Mouse (Mus musculus) CH12.LX (cell line): ENCODE measurements around the gene 3110009E18Rik. TPM values are rescaled to one million over a fixed set of nuclear protein-coding genes. Genes with fewer than 3 reads are reported as not detected.

Source experiments
- DNase-seq: peaks from one replicate; pipeline ENCODE4 v3.0.0-alpha.2; 2013; ENCODE audit errors: extremely low read depth
- H3K27ac ChIP-seq: 2 replicates; pipeline ENCODE4 v1.5.1; 2012; ENCODE audit warnings: low read depth, mild to moderate bottlenecking, control low read depth, moderate library complexity; ENCODE audit not compliant: insufficient read depth
- H3K27me3 ChIP-seq: replicated peaks from 2 replicates; pipeline ENCODE3; 2012; ENCODE audit warnings: inconsistent platforms
- H3K36me3 ChIP-seq, 2 experiments: replicated peaks in 1 of 2; 2 replicates each; pipeline versions ENCODE3 to v1.6.1; 2012; ENCODE audit warnings: inconsistent platforms in 1 of 2, low read length in 1 of 2, mild to moderate bottlenecking in 1 of 2, mixed read lengths in 1 of 2, moderate library complexity in 1 of 2; ENCODE audit not compliant: control insufficient read depth in 1 of 2, insufficient read depth in 1 of 2
- H3K4me1 ChIP-seq, 2 experiments: 2 replicates each; pipeline ENCODE4 v1.6.1; 2012; ENCODE audit warnings: inconsistent platforms in 1 of 2, moderate library complexity in 1 of 2; ENCODE audit not compliant: insufficient read depth in 2 of 2, control insufficient read depth in 1 of 2
- H3K4me2 ChIP-seq: 2 replicates; pipeline ENCODE4 v1.6.1; 2012; ENCODE audit warnings: low read depth, mild to moderate bottlenecking, control low read depth; ENCODE audit not compliant: poor library complexity, insufficient read depth, severe bottlenecking
- H3K4me3 ChIP-seq, 3 experiments: fragments of 150-350 bp in 1 of 3; sonication (generic) in 1 of 3; replicated peaks in 1 of 3; 2 replicates each; pipeline versions ENCODE3 to v1.5.1; 2011 to 2012; ENCODE audit warnings: low read depth in 2 of 3, low read length in 2 of 3, mild to moderate bottlenecking in 2 of 3, moderate library complexity in 2 of 3, control low read depth in 1 of 3, improper control_type of control experiment in 1 of 3, inconsistent platforms in 1 of 3, mixed read lengths in 1 of 3; ENCODE audit not compliant: poor library complexity in 1 of 3
- H3K79me2 ChIP-seq: replicated peaks from 2 replicates; pipeline ENCODE4 v1.6.1; 2012; ENCODE audit warnings: mild to moderate bottlenecking, moderate library complexity; ENCODE audit not compliant: control insufficient read depth, poor library complexity, insufficient read depth, severe bottlenecking; ENCODE audit errors: extremely low read depth
- H3K9ac ChIP-seq: 2 replicates; pipeline ENCODE4 v1.6.1; 2012; ENCODE audit warnings: low read depth, mild to moderate bottlenecking, control low read depth, moderate library complexity; ENCODE audit not compliant: insufficient read depth
- H3K9me3 ChIP-seq: replicated peaks from 2 replicates; pipeline ENCODE3; 2012; ENCODE audit warnings: low read length, inconsistent platforms, mixed read lengths
- BHLHE40 ChIP-seq: IDR thresholded peaks from 2 replicates; pipeline ENCODE4 v1.6.1; 2011; ENCODE audit warnings: mild to moderate bottlenecking, low read depth, low read length, improper control_type of control experiment
- E2F4 ChIP-seq: IDR thresholded peaks from 2 replicates; pipeline ENCODE4 v1.6.1; 2011; ENCODE audit warnings: low read depth, low read length, improper control_type of control experiment; ENCODE audit not compliant: insufficient replicate concordance
- EP300 ChIP-seq: IDR thresholded peaks from 2 replicates; pipeline ENCODE4 v1.6.1; 2011; ENCODE audit warnings: low read length, improper control_type of control experiment
- ETS1 ChIP-seq: conservative IDR thresholded peaks from 2 replicates; pipeline ENCODE4 v1.6.1; 2012; ENCODE audit warnings: low read depth, mild to moderate bottlenecking, inconsistent platforms, low read length, improper control_type of control experiment, moderate library complexity
- GABPA ChIP-seq: IDR thresholded peaks from 2 replicates; pipeline ENCODE4 v1.6.1; 2012; ENCODE audit warnings: low read depth, low read length, improper control_type of control experiment, inconsistent platforms; ENCODE audit not compliant: insufficient replicate concordance
- IRF4 ChIP-seq: IDR thresholded peaks from 2 replicates; pipeline ENCODE4 v1.6.1; 2014; ENCODE audit warnings: low read depth, mild to moderate bottlenecking, inconsistent platforms, low read length, improper control_type of control experiment
- MEF2A ChIP-seq: IDR thresholded peaks from 2 replicates; pipeline ENCODE4 v1.6.1; 2014; ENCODE audit warnings: low read depth, mild to moderate bottlenecking, inconsistent platforms, low read length, improper control_type of control experiment, borderline replicate concordance
- MXI1 ChIP-seq: IDR thresholded peaks from 2 replicates; pipeline ENCODE4 v1.6.1; 2011; ENCODE audit warnings: mild to moderate bottlenecking, low read depth, low read length, improper control_type of control experiment
- MYC ChIP-seq: IDR thresholded peaks from 2 replicates; pipeline ENCODE4 v1.6.1; 2011; ENCODE audit warnings: low read depth, mild to moderate bottlenecking, improper control_type of control experiment, low read length
- NELFE ChIP-seq: IDR thresholded peaks from 2 replicates; pipeline ENCODE4 v1.6.1; 2011; ENCODE audit warnings: low read depth, low read length, improper control_type of control experiment
- POLR2A ChIP-seq: IDR thresholded peaks from 2 replicates; pipeline ENCODE4 v1.6.1; 2011; ENCODE audit warnings: low read depth, mild to moderate bottlenecking, improper control_type of control experiment, low read length
- RAD21 ChIP-seq: IDR thresholded peaks from 2 replicates; pipeline ENCODE4 v1.6.1; 2011; ENCODE audit warnings: low read depth, mild to moderate bottlenecking, low read length, improper control_type of control experiment, moderate library complexity
- TCF12 ChIP-seq: IDR thresholded peaks from 2 replicates; pipeline ENCODE4 v1.6.1; 2014; ENCODE audit warnings: low read depth, mild to moderate bottlenecking, inconsistent platforms, low read length, improper control_type of control experiment
- ZMIZ1 ChIP-seq: IDR thresholded peaks from 2 replicates; pipeline ENCODE4 v1.6.1; 2012; ENCODE audit warnings: low read depth, mild to moderate bottlenecking, inconsistent platforms, low read length, improper control_type of control experiment
- dilution Hi-C: fragments of 300-500 bp; cut with MboI; formaldehyde crosslinking; loops from 2 replicates; pipeline ENCODE4 v1.14.3; 2020; ENCODE audit warnings: low sequenced_read_pairs; ENCODE audit not compliant: extremely low pct_unique_long_range_greater_than_20kb, extremely low pct_ligation_motif_present
- in situ Hi-C: fragments of 300-500 bp; cut with MboI; formaldehyde crosslinking; loops from 3 replicates; pipeline ENCODE4 v1.14.3; 2019; ENCODE audit warnings: low sequenced_read_pairs, low pct_ligation_motif_present, low pct_unique_long_range_greater_than_20kb, mixed read lengths
- polyA plus RNA-seq: library from polyadenylated mRNA; unstranded; fragments of >175 nt; gene quantifications from 2 replicates; pipeline ENCODE4 v1.2.1, GENCODE M21; 2012; ENCODE audit warnings: low read depth; ENCODE audit not compliant: insufficient read length
- total RNA-seq, 2 experiments: library from RNA; depleted of rRNA; stranded (reverse); fragments of 300-350 nt in 1 of 2; fragments of >200 nt in 1 of 2; gene quantifications; 2 replicates each; pipeline ENCODE4 v1.2.3; 2012 to 2014

Gene 3110009E18Rik
- total and polyA plus RNA-seq, 3 experiments, result 2.7 to 5.9 (median 4.6) TPM

DNA sequence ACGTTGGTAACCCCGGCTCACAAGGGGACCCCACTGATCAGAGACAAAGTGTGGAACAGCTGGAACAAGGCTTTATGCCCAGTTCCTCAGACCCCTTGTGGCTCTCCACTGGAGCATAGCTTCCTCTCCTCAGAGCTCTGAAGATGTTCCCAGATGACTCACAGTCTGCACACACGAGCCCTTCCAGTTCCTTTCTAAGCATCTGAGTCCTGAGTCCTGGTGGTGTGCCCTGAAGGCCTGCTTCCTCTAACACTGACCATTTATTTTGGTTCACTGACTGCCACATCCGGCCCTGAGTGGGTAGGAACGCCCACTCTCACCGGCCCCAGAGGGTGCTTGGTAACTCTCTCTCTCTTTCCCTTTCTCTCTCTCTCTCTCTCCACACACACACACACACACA is 21.5 kb upstream of the 3110009E18Rik start:
- DNase-seq, result peak; percentile 82
- no peaks in the 10 kb centered on the region for H3K9me3 ChIP-seq
- H3K4me1 ChIP-seq, result peaks cover 12 to 22% of the 10 kb centered on the region in 2 experiments
- no peaks in the 10 kb centered on the region for H3K36me3 ChIP-seq
- peak overlapping the region; percentile 24 for H3K4me2 ChIP-seq
- no peak overlapping the region for H3K4me3 ChIP-seq
- peak overlapping the region; percentile 2; the same call in 1 of the 2 replicates for H3K9ac ChIP-seq
- H3K27ac ChIP-seq, result peak overlapping the region; percentile 43; the same call in 1 of the 2 replicates
- H3K27me3 ChIP-seq, result no peaks in the 10 kb centered on the region
- dilution Hi-C loops (no loop called here), in situ Hi-C loops (loop anchor here (5.0 kb wide), 2 partner anchors 48 to 67 kb away; no protein-coding TSS in a partner anchor)
- no peaks in the 10 kb centered on the region for H3K79me2 ChIP-seq
- TF ChIP-seq IRF4, result peak; percentile 34; the same call in 1 of the 2 replicates
- TF ChIP-seq NELFE, result no peak
- TF ChIP-seq RAD21, result no peak
- TF ChIP-seq MYC, result 0 out of 2 replicates have a peak, but pooled peaks have one; percentile 35
- TF ChIP-seq MEF2A, result peak; percentile 53
- peak; percentile 73; the same call in 1 of the 2 replicates for TF ChIP-seq ETS1
- no peak for TF ChIP-seq POLR2A
- TF ChIP-seq BHLHE40, result peak; percentile 86
- TF ChIP-seq GABPA, result no peak
- TF ChIP-seq EP300, result peak; percentile 50; the same call in 1 of the 2 replicates
- TF ChIP-seq TCF12, result peak; percentile 41; the same call in 1 of the 2 replicates

DNA sequence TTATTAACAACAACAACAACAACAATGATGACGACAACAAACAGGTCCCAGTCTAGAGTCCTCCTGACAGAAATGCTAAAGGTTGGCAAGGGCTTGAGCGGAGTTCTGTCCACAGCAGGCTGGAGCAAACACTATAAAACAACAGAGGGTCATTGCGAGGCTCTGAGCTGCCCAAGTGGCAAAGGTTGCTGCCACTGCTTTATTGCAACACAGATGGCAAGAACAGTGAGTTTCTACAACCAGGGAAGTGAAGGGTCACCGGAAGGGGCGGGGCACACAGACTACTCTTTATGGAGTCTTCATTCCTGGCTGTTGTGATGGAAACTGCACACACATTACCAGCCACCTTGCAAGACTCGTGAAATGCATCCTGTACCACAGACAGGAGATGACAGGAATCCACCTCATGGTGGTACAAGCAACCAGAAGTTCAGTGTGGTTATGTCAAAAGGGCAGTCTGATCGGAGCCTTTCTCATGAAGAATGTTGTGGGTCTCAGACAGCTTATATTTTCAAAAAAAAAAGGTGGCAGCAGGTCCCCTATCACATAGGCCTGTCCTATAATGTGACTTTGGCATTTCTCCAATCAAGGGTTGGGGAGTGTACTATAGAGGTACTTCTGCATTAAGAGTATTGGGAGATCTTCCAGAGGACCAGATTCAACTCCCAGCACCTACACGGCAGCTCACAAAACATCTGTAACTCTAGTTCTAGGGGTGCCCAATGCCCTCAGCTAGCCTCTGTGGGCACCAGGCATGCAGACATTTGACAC is 20.3 kb upstream of the 3110009E18Rik start:
- dilution Hi-C loops, result no loop called here
- no peak for DNase-seq
- TF ChIP-seq E2F4 (no peak), EP300 (no peak), MXI1 (no peak), ZMIZ1 (no peak), TCF12 (no peak), GABPA (no peak), IRF4 (no peak), NELFE (no peak), MYC (no peak)
- TF ChIP-seq, all 38 proteins: peak for 0
- in situ Hi-C loops, result no loop called here
- Histone ChIP-seq H3K4me1 (peaks cover 12 to 22% of the 10 kb centered on the region in 2 experiments), H3K36me3 (no peaks in the 10 kb centered on the region), H3K27ac (no peak overlapping the region), H3K4me2 (no peak overlapping the region), H3K79me2 (no peaks in the 10 kb centered on the region), H3K27me3 (no peaks in the 10 kb centered on the region), H3K9ac (no peak overlapping the region), H3K9me3 (no peaks in the 10 kb centered on the region), H3K4me3 (no peak overlapping the region)
